Mouse (Mus musculus) forebrain, postnatal 0 days (tissue): ENCODE measurements at regions not wholly inside any gene's neighbourhood (a gene's known extent, or its start where the extent isn't known, plus 50 kb on each side); places are given as distances from the start of the nearest gene placed in this dataset.

Experiments used
- ATAC-seq: fragments of 200-750 bp; cut with Nextera tagmentation; 2 replicates; pipeline ENCODE4 v1.8.0; 2017; ENCODE audit warnings: mild to moderate bottlenecking, moderate library complexity
- DNase-seq: peaks from one replicate; pipeline ENCODE4 v3.0.0-alpha.2; 2015
- H3K27ac ChIP-seq: fragments of 300-500 bp; sonication (generic); 2 replicates; pipeline ENCODE4 v1.5.1; 2014; ENCODE audit warnings: low read depth, mild to moderate bottlenecking, antibody characterized with exemption, low read length, moderate library complexity, mixed read lengths
- H3K27me3 ChIP-seq: fragments of 300-500 bp; sonication (generic); 2 replicates; pipeline ENCODE4 v1.6.1; 2014; ENCODE audit warnings: mild to moderate bottlenecking, low read length, mixed read lengths; ENCODE audit not compliant: insufficient read depth
- H3K36me3 ChIP-seq: fragments of 300-500 bp; sonication (generic); 2 replicates; pipeline ENCODE4 v1.6.1; 2014; ENCODE audit warnings: mild to moderate bottlenecking, moderate library complexity; ENCODE audit not compliant: insufficient read depth
- H3K4me1 ChIP-seq: fragments of 300-500 bp; sonication (generic); 2 replicates; pipeline ENCODE4 v1.6.1; 2014; ENCODE audit warnings: antibody characterized with exemption; ENCODE audit not compliant: insufficient read depth
- H3K4me2 ChIP-seq: fragments of 300-500 bp; sonication (generic); 2 replicates; pipeline ENCODE4 v1.6.1; 2014; ENCODE audit warnings: low read depth, mild to moderate bottlenecking, moderate library complexity
- H3K4me3 ChIP-seq: fragments of 300-500 bp; sonication (generic); 2 replicates; pipeline ENCODE4 v1.5.1; 2014; ENCODE audit warnings: low read depth, low read length, mixed read lengths
- H3K9ac ChIP-seq: fragments of 300-500 bp; sonication (generic); 2 replicates; pipeline ENCODE4 v1.6.1; 2014; ENCODE audit warnings: mild to moderate bottlenecking
- H3K9me3 ChIP-seq: fragments of 300-500 bp; sonication (generic); 2 replicates; pipeline ENCODE4 v1.6.1; 2016; ENCODE audit warnings: low read length
- CTCF ChIP-seq: sonication (generic); IDR thresholded peaks from 2 replicates; pipeline ENCODE4 v1.5.1; 2016; ENCODE audit warnings: antibody characterized with exemption, control low read depth, low read depth
- WGBS: fragments of 180-500 bp; shearing (Covaris S2); extraction: QIAGEN DNeasy Blood & Tissue Kit; methylation state at CpG from one replicate; pipeline ENCODE4 v1.1.7; 2014; 5-methylcytosine and 5-hydroxymethylcytosine counted together

DNA sequence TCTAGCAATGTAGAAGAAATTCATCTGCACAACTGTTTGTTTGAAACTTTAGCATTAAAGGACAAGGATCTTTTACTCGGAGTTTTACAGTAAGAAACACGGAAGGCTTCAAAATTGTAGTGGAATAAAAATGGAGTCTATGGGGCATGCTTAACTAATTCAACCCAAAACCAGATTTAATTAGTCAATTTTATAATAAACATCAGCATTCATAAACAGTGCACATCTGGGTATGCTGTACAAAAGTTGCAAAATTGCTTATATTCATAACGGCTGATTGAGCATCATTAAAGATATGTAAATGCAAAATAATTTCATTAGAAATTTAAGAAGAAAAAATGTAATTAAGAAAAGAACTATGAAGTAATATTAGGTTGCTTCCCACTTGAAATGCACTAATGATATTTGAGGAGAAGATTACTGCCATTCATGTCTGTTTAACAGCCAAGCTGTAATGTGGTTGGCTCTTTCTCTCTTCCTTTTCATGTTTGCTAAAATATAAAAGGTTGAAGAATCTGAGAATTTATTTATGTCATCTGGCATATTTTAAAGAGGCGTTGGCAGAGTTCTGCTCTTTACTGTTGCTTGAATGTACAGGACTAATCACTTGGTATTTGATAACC is 1037.3 kb downstream of the Fam181b start:
- ATAC-seq, result no peak
- no peak for DNase-seq
- Histone ChIP-seq H3K27ac (no peak overlapping the region), H3K4me3 (no peak overlapping the region), H3K27me3 (no peaks in the 10 kb centered on the region), H3K4me1 (no peaks in the 10 kb centered on the region), H3K4me2 (no peak overlapping the region), H3K9me3 (no peaks in the 10 kb centered on the region), H3K36me3 (no peaks in the 10 kb centered on the region), H3K9ac (no peak overlapping the region)
- 79% methylated on average over 4 of the region's 4 CpGs for WGBS
- TF ChIP-seq CTCF, result no peak

DNA sequence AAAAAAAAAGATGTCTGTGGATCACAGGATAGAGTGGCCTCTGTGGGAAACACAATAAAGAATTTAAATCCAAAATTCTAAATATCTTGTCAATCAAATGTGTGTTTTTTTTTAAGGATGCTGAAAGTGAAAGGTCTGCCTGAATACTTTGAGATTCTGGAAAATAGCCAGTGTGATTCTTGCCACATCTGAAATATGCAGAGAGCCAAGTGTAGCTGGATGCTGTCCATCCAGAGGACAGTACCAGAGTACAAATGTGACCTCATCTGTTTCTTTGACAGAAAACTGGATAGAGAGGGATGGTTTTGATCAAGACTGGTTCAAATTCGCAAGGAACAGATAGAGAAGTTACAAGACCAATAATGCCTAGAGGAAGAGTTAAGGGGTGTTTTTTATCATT is 1044.1 kb downstream of the Fam181b start:
- H3K4me1 ChIP-seq, result no peaks in the 10 kb centered on the region

GRCm38 (mm10) chr7:94154221-94154620 is 1074.6 kb downstream of the Fam181b start:
- Histone ChIP-seq H3K36me3 (no peaks in the 10 kb centered on the region), H3K9me3 (no peaks in the 10 kb centered on the region), H3K4me3 (no peak overlapping the region), H3K27me3 (no peaks in the 10 kb centered on the region), H3K9ac (no peak overlapping the region), H3K4me1 (no peaks in the 10 kb centered on the region), H3K27ac (no peak overlapping the region), H3K4me2 (no peak overlapping the region)
- no peak for DNase-seq
- ATAC-seq, result peak; percentile 27; the same call in 1 of the 2 replicates
- TF ChIP-seq CTCF, result no peak

More for the DNA sequence above, 1044.1 kb downstream of the Fam181b start:
- no peaks in the 10 kb centered on the region for H3K27me3 ChIP-seq
- 76% methylated on average over 1 of the region's 1 CpGs for WGBS
- H3K4me2 ChIP-seq, result no peak overlapping the region
- ATAC-seq (no peak), DNase-seq (no peak)
- H3K4me3 ChIP-seq, result no peak overlapping the region
- H3K9me3 ChIP-seq, result no peaks in the 10 kb centered on the region
- no peak overlapping the region for H3K27ac ChIP-seq
- no peak overlapping the region for H3K9ac ChIP-seq
- no peak for TF ChIP-seq CTCF
- no peaks in the 10 kb centered on the region for H3K36me3 ChIP-seq

- Histone ChIP-seq H3K4me2 (no peak overlapping the region), H3K9ac (no peak overlapping the region), H3K4me1 (no peaks in the 10 kb centered on the region), H3K9me3 (no peaks in the 10 kb centered on the region), H3K36me3 (no peaks in the 10 kb centered on the region), H3K27ac (no peak overlapping the region), H3K27me3 (no peaks in the 10 kb centered on the region), H3K4me3 (no peak overlapping the region)
- DNase-seq (no peak), ATAC-seq (no peak)
- 82% methylated on average over 1 of the region's 1 CpGs for WGBS
- TF ChIP-seq CTCF, result no peak
Observed at GRCm38 (mm10) chr7:94155458-94155857, 1075.8 kb downstream of the Fam181b start.

DNA sequence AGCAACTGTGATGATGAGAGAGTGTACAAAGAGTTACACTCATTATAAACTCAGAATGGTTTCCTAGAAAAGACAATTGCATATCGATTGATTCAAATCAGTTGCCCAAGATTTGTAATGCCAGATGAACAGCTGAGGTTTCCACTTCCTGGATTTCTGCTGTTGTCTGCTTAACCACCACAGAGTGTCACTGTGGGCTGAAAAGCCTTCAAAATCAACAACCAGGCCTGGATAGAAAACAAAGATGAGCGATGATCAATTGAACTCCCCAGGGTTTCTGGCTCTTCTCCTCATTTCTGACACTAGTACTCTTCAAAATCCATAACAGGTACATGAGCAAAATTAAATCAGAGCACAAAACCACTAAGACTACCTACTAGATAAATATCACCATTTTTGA is 1100.4 kb downstream of the Fam181b start:
- DNase-seq (peak; percentile 40), ATAC-seq (peak; percentile 42; the same call in 1 of the 2 replicates)
- no peak overlapping the region for H3K27ac ChIP-seq
- H3K9me3 ChIP-seq, result no peaks in the 10 kb centered on the region
- no peaks in the 10 kb centered on the region for H3K27me3 ChIP-seq
- H3K4me2 ChIP-seq, result no peak overlapping the region
- H3K4me3 ChIP-seq, result no peak overlapping the region
- H3K4me1 ChIP-seq, result no peaks in the 10 kb centered on the region
- WGBS, result 63% methylated on average over 2 of the region's 2 CpGs
- no peak overlapping the region for H3K9ac ChIP-seq
- TF ChIP-seq CTCF, result peak; percentile 62
- H3K36me3 ChIP-seq, result no peaks in the 10 kb centered on the region

DNA sequence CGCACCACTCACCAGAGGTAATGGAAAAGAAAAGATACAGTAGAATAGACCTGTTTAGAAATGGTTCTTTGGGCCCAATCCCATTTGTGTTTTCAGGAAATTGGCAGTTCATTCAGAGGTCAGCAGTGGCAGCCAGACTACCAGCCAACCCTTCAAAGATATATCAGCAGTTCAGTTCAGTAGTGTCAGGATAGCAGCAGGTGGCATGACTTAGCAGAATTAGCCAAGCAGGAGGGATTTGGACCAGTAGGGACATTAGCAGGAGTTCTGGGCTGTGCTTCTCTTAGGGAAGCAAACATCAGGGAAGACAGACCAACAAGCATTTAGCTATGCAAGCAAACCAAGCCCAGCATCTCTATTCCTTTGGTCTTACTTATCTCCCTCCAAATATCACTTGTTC is 1132.7 kb downstream of the Fam181b start:
- DNase-seq (no peak), ATAC-seq (no peak)
- Histone ChIP-seq H3K27ac (no peak overlapping the region), H3K9me3 (no peaks in the 10 kb centered on the region), H3K4me3 (no peak overlapping the region), H3K36me3 (no peaks in the 10 kb centered on the region), H3K27me3 (no peaks in the 10 kb centered on the region), H3K4me1 (no peaks in the 10 kb centered on the region), H3K4me2 (no peak overlapping the region), H3K9ac (no peak overlapping the region)
- 88% methylated on average over 1 of the region's 1 CpGs for WGBS
- TF ChIP-seq CTCF, result no peak

- no peaks in the 10 kb centered on the region for H3K36me3 ChIP-seq
- no peak for TF ChIP-seq CTCF
- no peak overlapping the region for H3K27ac ChIP-seq
- no peak overlapping the region for H3K4me3 ChIP-seq
- H3K9me3 ChIP-seq, result no peaks in the 10 kb centered on the region
- ATAC-seq (no peak), DNase-seq (no peak)
- whole genome bisulfite sequencing, result 41% methylated on average over 1 of the region's 1 CpGs
- H3K9ac ChIP-seq, result no peak overlapping the region
- no peaks in the 10 kb centered on the region for H3K4me1 ChIP-seq
- H3K4me2 ChIP-seq, result no peak overlapping the region
- H3K27me3 ChIP-seq, result no peaks in the 10 kb centered on the region
Observed at GRCm38 (mm10) chr7:94227482-94227881, 1147.8 kb downstream of the Fam181b start.
